Mouse (Mus musculus) intestine, postnatal 0 days (tissue): Measurements from ENCODE around the gene Yipf3. TPM values are rescaled to one million over a fixed set of nuclear protein-coding genes. Genes with fewer than 3 reads are reported as not detected.

Experiments
- ATAC-seq: fragments of 200-750 bp; cut with Nextera tagmentation; 2 replicates; pipeline ENCODE4 v1.8.0; 2017; ENCODE audit warnings: mild to moderate bottlenecking, moderate TSS enrichment, moderate library complexity
- H3K27ac ChIP-seq: fragments of 300-500 bp; sonication (generic); 2 replicates; pipeline ENCODE4 v1.5.1; 2014; ENCODE audit warnings: mild to moderate bottlenecking, low read depth, low read length, moderate library complexity
- H3K27me3 ChIP-seq: fragments of 300-500 bp; sonication (generic); replicated peaks from 2 replicates; pipeline ENCODE4 v1.6.1; 2014; ENCODE audit warnings: low read length, mixed read lengths; ENCODE audit not compliant: control insufficient read depth, insufficient read depth
- H3K36me3 ChIP-seq: fragments of 300-500 bp; sonication (generic); 2 replicates; pipeline ENCODE4 v1.6.1; 2014; ENCODE audit warnings: mild to moderate bottlenecking, moderate library complexity; ENCODE audit not compliant: control insufficient read depth, insufficient read depth
- H3K4me1 ChIP-seq: fragments of 300-500 bp; sonication (generic); replicated peaks from 2 replicates; pipeline ENCODE4 v1.6.1; 2014; ENCODE audit warnings: antibody characterized with exemption, low read length, mixed read lengths; ENCODE audit not compliant: control insufficient read depth, insufficient read depth
- H3K4me2 ChIP-seq: fragments of 300-500 bp; sonication (generic); replicated peaks from 2 replicates; pipeline ENCODE4 v1.6.1; 2014; ENCODE audit warnings: low read depth, mild to moderate bottlenecking, moderate library complexity
- H3K4me3 ChIP-seq: fragments of 300-500 bp; sonication (generic); 2 replicates; pipeline ENCODE4 v1.5.1; 2014; ENCODE audit warnings: low read depth, low read length
- H3K9ac ChIP-seq: fragments of 300-500 bp; sonication (generic); 2 replicates; pipeline ENCODE4 v1.6.1; 2014; ENCODE audit warnings: mild to moderate bottlenecking, low read depth, low read length
- H3K9me3 ChIP-seq: fragments of 300-500 bp; sonication (generic); 2 replicates; pipeline ENCODE4 v1.6.1; 2016; ENCODE audit warnings: mixed run types; ENCODE audit not compliant: control insufficient read depth
- CTCF ChIP-seq: sonication (generic); IDR thresholded peaks from 2 replicates; pipeline ENCODE4 v1.5.1; 2016; ENCODE audit warnings: low read depth, mild to moderate bottlenecking, control low read depth, antibody characterized with exemption, moderate library complexity
- WGBS: fragments of 180-500 bp; shearing (Covaris S2); extraction: QIAGEN DNeasy Blood & Tissue Kit; methylation state at CpG from one replicate; pipeline ENCODE4 v1.1.7; 2014; 5-methylcytosine and 5-hydroxymethylcytosine counted together
- polyA plus RNA-seq: library from polyadenylated mRNA; unstranded; fragments of >200 nt; fragmentation: Nextera tagmentation; extraction: Ambion mirVana; gene quantifications from 2 replicates; pipeline ENCODE4 v1.2.1, GENCODE M21; 2015

The Yipf3 gene
- polyA plus RNA-seq, 1 experiment from 2014 or later, result 111 TPM

DNA sequence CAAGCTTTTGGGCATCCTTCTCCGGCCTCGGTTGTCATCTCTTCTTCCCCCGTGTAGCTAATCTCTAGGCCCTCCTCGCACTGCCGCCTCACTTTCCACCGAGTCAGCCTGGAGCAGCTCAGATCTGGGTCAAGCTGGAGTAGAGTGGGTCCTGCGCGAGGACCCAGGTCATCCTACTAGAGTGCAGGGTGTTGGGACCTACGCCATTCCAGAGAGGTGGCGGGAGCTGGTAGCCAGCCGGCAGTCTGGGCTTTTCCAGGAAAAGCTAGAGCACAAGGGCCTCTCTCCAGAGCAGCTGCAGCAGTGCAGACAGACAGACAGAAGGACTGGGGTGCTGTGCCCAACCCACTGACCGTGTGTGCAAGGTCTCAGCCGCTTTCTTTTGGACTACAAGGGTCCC lies 5.6 kb upstream of the Yipf3 start:
- ATAC-seq, result no peak
- no peak overlapping the region for H3K9ac ChIP-seq
- peaks cover 4% of the 10 kb centered on the region; the same call in 1 of the 2 replicates for H3K4me1 ChIP-seq
- TF ChIP-seq CTCF, result no peak
- H3K4me3 ChIP-seq, result no peak overlapping the region
- H3K27me3 ChIP-seq, result no peaks in the 10 kb centered on the region
- WGBS, result 90% methylated on average over 13 of the region's 13 CpGs
- H3K9me3 ChIP-seq, result no peaks in the 10 kb centered on the region
- no peak overlapping the region for H3K4me2 ChIP-seq
- H3K27ac ChIP-seq, result no peak overlapping the region
- peaks cover 71% of the 10 kb centered on the region for H3K36me3 ChIP-seq

DNA sequence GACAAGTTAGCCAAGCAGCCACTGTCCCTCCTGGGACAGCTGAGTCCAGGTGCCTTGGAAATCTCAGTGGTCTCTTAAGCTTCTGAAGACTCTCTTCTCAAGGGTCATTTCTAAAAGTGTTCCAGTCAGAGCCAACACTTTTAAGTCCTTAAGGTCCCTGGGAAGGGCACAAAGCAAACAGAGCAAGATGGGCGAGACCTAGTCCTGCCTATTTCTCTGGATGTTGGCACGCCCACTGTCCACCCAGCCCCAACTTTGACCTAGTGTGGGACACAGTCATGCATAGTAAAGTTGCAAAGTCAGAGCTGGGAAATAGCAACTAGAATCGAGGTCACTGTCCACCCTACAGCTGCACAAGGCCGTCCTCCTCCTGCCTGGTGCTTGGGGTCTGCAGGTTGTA lies 4.9 kb upstream of the Yipf3 start:
- no peak overlapping the region for H3K4me2 ChIP-seq
- WGBS, result 68% methylated on average over 4 of the region's 4 CpGs
- TF ChIP-seq CTCF, result no peak
- no peaks in the 10 kb centered on the region for H3K9me3 ChIP-seq
- H3K27ac ChIP-seq, result no peak overlapping the region; the same call in 1 of the 2 replicates
- H3K4me3 ChIP-seq, result no peak overlapping the region
- no peaks in the 10 kb centered on the region for H3K27me3 ChIP-seq
- H3K4me1 ChIP-seq, result peaks cover 4% of the 10 kb centered on the region; the same call in 1 of the 2 replicates
- no peak overlapping the region for H3K9ac ChIP-seq
- ATAC-seq, result no peak
- H3K36me3 ChIP-seq, result peaks cover 64% of the 10 kb centered on the region

DNA sequence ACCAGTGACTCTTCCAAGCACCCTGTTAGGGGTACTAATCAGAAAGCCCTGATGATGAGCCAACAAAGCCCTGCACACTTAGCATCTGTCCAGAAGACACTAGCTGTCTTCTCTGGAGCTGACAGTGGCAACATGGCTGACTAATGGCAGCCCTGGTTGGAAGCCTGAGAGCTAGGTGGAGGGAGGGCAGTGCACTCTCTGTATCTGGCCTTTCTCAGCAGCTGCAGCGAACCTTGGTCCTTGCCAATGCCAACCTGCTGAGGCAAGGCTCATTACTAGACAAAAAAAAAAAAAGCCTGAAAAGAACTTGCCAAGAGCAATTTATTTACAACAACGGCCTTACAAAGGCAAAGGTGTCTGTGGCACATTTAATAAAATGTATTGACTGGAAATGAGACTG lies 4.3 kb upstream of the Yipf3 start:
- 58% methylated on average over 2 of the region's 2 CpGs for WGBS
- no peak for TF ChIP-seq CTCF
- no peak overlapping the region for H3K4me2 ChIP-seq
- peaks cover 64% of the 10 kb centered on the region for H3K36me3 ChIP-seq
- no peak overlapping the region for H3K9ac ChIP-seq
- H3K27me3 ChIP-seq, result no peaks in the 10 kb centered on the region
- no peak for ATAC-seq
- no peaks in the 10 kb centered on the region for H3K9me3 ChIP-seq
- H3K4me1 ChIP-seq, result peaks cover 4% of the 10 kb centered on the region; the same call in 1 of the 2 replicates
- H3K27ac ChIP-seq, result no peak overlapping the region; the same call in 1 of the 2 replicates
- H3K4me3 ChIP-seq, result no peak overlapping the region

DNA sequence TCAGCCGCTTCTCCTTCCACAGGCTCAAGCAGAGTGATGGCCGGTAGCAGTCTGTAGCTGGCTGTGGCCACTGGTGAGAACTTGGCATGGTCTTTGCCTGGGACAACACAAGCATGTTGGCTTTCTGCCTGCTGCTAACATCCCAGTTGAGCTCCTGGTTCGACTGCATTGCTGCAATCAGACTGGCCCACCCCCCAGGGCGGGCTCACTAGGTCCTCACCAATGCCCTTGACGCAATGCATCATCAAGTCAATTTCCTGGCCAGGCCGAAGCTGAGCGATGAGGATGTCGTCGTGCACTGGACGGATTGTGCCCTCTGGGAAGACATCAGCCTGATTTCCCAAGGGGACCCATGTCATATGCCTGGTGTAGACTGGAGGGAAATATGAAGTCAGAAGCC lies 3.3 kb upstream of the Yipf3 start:
- Histone ChIP-seq H3K9me3 (no peaks in the 10 kb centered on the region), H3K27ac (peak overlapping the region; percentile 21; the same call in 1 of the 2 replicates), H3K4me2 (no peak overlapping the region), H3K4me3 (no peak overlapping the region), H3K4me1 (peaks cover 10% of the 10 kb centered on the region; the same call in 1 of the 2 replicates), H3K36me3 (peaks cover 55% of the 10 kb centered on the region), H3K9ac (no peak overlapping the region), H3K27me3 (no peaks in the 10 kb centered on the region)
- no peak for TF ChIP-seq CTCF
- WGBS, result 76% methylated on average over 10 of the region's 10 CpGs
- no peak for ATAC-seq

DNA sequence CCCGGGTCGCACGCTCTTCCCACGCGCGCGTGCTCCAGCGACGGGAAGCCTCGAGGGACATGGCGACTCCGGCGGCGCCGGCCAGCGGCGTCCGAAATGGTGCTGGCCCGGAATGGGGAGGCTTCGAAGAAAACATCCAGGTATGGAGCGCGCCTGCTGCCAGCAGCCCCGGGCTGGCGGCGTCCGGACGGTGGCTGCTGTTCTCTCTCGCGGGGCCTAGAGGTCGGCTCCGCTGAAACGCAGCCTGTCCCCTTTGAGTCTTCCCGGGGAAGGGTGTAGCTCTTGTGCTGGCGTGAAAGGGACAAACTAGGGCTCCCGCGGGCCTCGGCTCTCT lies 276 bp downstream of the Yipf3 start:
- Histone ChIP-seq H3K4me3 (peak overlapping the region; percentile 95), H3K4me2 (peak overlapping the region; percentile 71), H3K4me1 (peaks cover 10% of the 10 kb centered on the region; the same call in 1 of the 2 replicates), H3K27ac (peak overlapping the region; percentile 84), H3K27me3 (no peaks in the 10 kb centered on the region), H3K36me3 (peaks cover 54% of the 10 kb centered on the region), H3K9me3 (no peaks in the 10 kb centered on the region), H3K9ac (peak overlapping the region; percentile 97)
- TF ChIP-seq CTCF, result no peak
- under 1% methylated on average over 37 of the region's 37 CpGs for WGBS
- no peak for ATAC-seq

DNA sequence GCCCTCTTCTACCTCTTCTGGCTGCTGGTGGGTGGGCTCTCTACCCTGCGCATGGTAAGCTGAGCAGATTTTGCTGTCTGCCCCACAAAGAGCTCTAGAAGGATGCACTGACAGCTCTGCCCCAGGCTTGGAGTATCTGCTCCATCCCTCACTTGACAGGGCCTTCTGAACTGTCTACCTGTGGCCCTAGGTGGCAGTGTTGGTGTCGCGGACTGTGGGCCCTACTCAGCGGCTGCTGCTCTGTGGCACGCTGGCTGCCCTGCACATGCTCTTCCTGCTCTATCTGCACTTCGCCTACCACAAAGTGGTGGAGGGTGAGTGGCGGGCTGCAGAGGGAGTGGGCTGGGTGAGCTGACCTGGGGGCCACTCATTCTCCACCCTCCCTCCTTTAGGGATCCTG lies 3.3 kb downstream of the Yipf3 start:
- Histone ChIP-seq H3K36me3 (peaks cover 29% of the 10 kb centered on the region), H3K27me3 (peaks cover 15% of the 10 kb centered on the region), H3K27ac (no peak overlapping the region), H3K9me3 (no peaks in the 10 kb centered on the region), H3K4me3 (no peak overlapping the region), H3K4me2 (no peak overlapping the region), H3K4me1 (peaks cover 13% of the 10 kb centered on the region; the same call in 1 of the 2 replicates), H3K9ac (no peak overlapping the region)
- peak; percentile 54 for TF ChIP-seq CTCF
- no peak for ATAC-seq
- 66% methylated on average over 7 of the region's 7 CpGs for WGBS
